Mouse (Mus musculus) neural tube, embryonic 12.5 days (tissue): ENCODE results near the gene 2310050C09Rik. TPM values are rescaled to one million over a fixed set of nuclear protein-coding genes. Genes with fewer than 3 reads are reported as not detected.

Source experiments
- ATAC-seq: fragments of 200-750 bp; cut with Nextera tagmentation; 2 replicates; pipeline ENCODE4 v1.8.0; 2017; ENCODE audit warnings: low read depth, mild to moderate bottlenecking, moderate TSS enrichment, moderate library complexity; ENCODE audit not compliant: low FRiP score
- H3K27ac ChIP-seq: fragments of 300-500 bp; sonication (generic); 2 replicates; pipeline ENCODE4 v1.5.1; 2016
- H3K27me3 ChIP-seq: fragments of 300-500 bp; sonication (generic); replicated peaks from 2 replicates; pipeline ENCODE4 v1.6.1; 2016; ENCODE audit warnings: mild to moderate bottlenecking
- H3K36me3 ChIP-seq: fragments of 300-500 bp; sonication (generic); 2 replicates; pipeline ENCODE4 v1.6.1; 2016; ENCODE audit warnings: mild to moderate bottlenecking
- H3K4me1 ChIP-seq: fragments of 300-500 bp; sonication (generic); 2 replicates; pipeline ENCODE4 v1.6.1; 2016
- H3K4me2 ChIP-seq: fragments of 300-500 bp; sonication (generic); replicated peaks from 2 replicates; pipeline ENCODE4 v1.6.1; 2016; ENCODE audit warnings: mild to moderate bottlenecking
- H3K4me3 ChIP-seq: fragments of 300-500 bp; sonication (generic); 2 replicates; pipeline ENCODE4 v1.5.1; 2016
- H3K9ac ChIP-seq: fragments of 300-500 bp; sonication (generic); 2 replicates; pipeline ENCODE4 v1.6.1; 2016; ENCODE audit warnings: mild to moderate bottlenecking
- H3K9me3 ChIP-seq: fragments of 300-500 bp; sonication (generic); 2 replicates; pipeline ENCODE4 v1.6.1; 2016; ENCODE audit warnings: mild to moderate bottlenecking
- WGBS: fragments of 180-500 bp; shearing (Covaris S2); methylation state at CpG from one replicate; pipeline ENCODE4 v1.1.7; 2016; 5-methylcytosine and 5-hydroxymethylcytosine counted together
- polyA plus RNA-seq: library from polyadenylated mRNA; unstranded; fragments of >200 nt; fragmentation: Nextera tagmentation; extraction: Ambion mirVana; gene quantifications from 2 replicates; pipeline ENCODE4 v1.2.1, GENCODE M21; 2016

Gene 2310050C09Rik
- not detected in 2 replicates for polyA plus RNA-seq

DNA sequence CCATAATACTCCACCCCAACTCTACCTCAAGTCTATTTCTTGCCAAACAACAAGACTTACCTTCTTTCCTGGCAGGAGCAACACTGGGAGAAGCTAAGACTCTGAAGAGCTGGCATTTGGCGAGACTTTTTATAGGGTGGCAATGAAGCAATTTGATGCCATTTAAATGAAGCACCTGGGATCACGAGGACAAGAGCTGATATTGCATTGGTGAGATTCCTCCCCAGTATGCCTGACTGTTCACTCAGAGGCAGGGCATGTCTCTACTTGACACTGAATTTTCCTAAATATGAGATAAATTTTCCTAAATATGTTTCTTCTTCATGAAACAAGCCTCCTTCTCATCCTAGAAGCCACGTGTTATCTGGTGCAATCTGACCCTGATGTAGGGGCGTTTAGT lies at the start of gene 2310050C09Rik:
Gene 2310050C09Rik, minus strand, starts transcription at position 101 of the 400 bp plus-strand sequence.
- Histone ChIP-seq H3K36me3 (no peaks in the 10 kb centered on the region), H3K9ac (no peak within 1 kb of the TSS), H3K4me1 (no peaks in the 10 kb centered on the region), H3K27me3 (no peaks in the 10 kb centered on the region), H3K9me3 (no peaks in the 10 kb centered on the region), H3K4me2 (no peak within 1 kb of the TSS), H3K4me3 (no peak within 1 kb of the TSS), H3K27ac (no peak within 1 kb of the TSS)
- no peak for ATAC-seq
- 75% methylated on average over 4 of the region's 4 CpGs for WGBS

GRCm38 (mm10) chr3:92907571-92907970 lies 37.6 kb upstream of the 2310050C09Rik start:
- no peaks in the 10 kb centered on the region for H3K4me1 ChIP-seq
- no peaks in the 10 kb centered on the region for H3K27me3 ChIP-seq
- no peak overlapping the region for H3K27ac ChIP-seq
- no peak overlapping the region for H3K9ac ChIP-seq
- H3K9me3 ChIP-seq = no peaks in the 10 kb centered on the region
- H3K4me2 ChIP-seq = no peak overlapping the region
- 30% methylated on average over 4 of the region's 4 CpGs for WGBS
- no peak overlapping the region for H3K4me3 ChIP-seq
- no peaks in the 10 kb centered on the region for H3K36me3 ChIP-seq
- peak; percentile 68; the same call in 1 of the 2 replicates for ATAC-seq

DNA sequence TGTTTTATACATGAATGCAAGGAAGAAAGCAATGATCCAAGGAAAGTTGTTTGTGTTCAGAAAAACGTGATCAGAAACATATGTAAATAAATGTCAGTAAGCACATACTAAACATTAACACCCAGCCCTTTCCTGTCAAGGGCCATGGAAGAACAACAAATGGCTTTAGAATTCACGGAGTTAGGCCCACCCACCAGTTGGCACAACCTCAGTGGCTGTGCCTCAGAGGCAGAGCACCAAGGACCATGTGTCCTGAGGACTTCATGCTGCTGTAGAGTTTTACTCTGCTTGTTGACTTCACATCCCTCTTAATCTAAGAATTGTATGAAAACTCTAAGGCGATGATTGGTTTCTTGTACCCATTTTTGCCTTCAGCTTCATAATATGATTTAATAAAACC lies 35.2 kb upstream of the 2310050C09Rik start:
- no peaks in the 10 kb centered on the region for H3K27me3 ChIP-seq
- H3K4me2 ChIP-seq = no peak overlapping the region
- H3K9me3 ChIP-seq = no peaks in the 10 kb centered on the region
- no peak overlapping the region for H3K9ac ChIP-seq
- H3K4me1 ChIP-seq = no peaks in the 10 kb centered on the region
- H3K36me3 ChIP-seq = no peaks in the 10 kb centered on the region
- H3K4me3 ChIP-seq = no peak overlapping the region
- no peak overlapping the region for H3K27ac ChIP-seq
- no peak for ATAC-seq
- 63% methylated on average over 3 of the region's 3 CpGs for WGBS

DNA sequence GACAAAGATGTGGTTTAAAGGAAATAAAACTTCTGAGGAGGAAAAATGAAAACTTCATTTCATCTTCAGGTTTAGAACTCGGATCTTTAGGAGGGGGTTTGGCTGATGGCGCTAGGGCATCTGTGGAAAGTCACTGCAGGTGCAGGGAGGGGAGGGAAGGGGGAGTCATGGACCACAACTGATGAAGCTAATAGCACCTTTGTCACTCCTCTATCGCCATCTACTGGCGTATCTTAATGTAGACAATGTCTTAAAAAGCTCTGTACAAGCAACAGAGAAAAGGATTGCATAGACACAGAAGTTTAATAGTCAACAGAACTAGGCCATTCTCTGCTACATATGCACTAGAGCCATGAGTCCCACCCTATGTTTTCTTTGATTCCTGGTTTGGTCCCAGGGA lies 33.6 kb upstream of the 2310050C09Rik start:
- no peak overlapping the region for H3K4me2 ChIP-seq
- H3K9ac ChIP-seq = no peak overlapping the region
- ATAC-seq = 0 out of 2 replicates have a peak, but pooled peaks have one; percentile 56
- 33% methylated on average over 4 of the region's 4 CpGs for WGBS
- H3K36me3 ChIP-seq = no peaks in the 10 kb centered on the region
- no peaks in the 10 kb centered on the region for H3K27me3 ChIP-seq
- no peak overlapping the region for H3K27ac ChIP-seq
- no peak overlapping the region for H3K4me3 ChIP-seq
- H3K4me1 ChIP-seq = no peaks in the 10 kb centered on the region
- H3K9me3 ChIP-seq = no peaks in the 10 kb centered on the region

DNA sequence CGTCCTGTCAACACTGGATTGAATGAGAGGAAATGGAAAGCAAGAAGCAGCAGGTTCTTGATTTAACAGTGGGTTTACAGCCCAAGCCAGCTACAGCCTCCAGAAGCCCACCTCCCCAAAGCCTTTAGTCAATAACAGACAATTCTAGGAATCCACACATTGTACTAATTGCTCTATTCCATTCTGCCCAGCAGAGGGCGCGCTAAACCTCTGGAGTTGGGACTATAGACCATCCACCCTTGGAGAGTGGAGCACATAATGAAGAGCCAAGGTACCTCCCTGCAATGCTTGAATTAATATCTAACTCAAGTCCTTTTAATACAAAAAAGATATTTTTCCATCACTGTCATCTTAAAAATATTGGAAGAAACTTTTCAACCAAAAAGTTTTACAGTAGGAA lies 33.0 kb upstream of the 2310050C09Rik start:
- Histone ChIP-seq H3K9me3 (no peaks in the 10 kb centered on the region), H3K36me3 (no peaks in the 10 kb centered on the region), H3K4me2 (no peak overlapping the region), H3K27ac (no peak overlapping the region), H3K9ac (no peak overlapping the region), H3K27me3 (no peaks in the 10 kb centered on the region), H3K4me1 (no peaks in the 10 kb centered on the region), H3K4me3 (no peak overlapping the region)
- no peak for ATAC-seq
- 30% methylated on average over 3 of the region's 3 CpGs for WGBS

DNA sequence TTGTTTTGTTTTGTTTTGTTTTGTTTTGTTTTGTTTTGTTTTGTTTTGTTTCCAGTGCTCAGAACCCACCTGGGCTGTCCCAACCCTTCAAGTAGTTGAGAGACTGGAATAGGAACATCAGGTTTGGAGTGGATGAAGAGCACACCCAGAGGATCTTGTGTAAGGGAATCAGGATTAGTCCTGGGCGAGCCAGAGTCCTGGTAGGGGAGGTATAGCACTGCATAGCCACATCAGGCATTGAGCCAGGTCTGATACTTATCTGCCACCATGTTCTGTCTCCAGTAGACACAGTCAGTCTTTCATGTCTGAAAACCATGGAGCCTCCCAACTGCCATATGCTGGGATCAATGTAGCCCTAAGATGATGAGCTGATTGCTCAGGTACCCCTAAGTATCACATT lies 24.5 kb upstream of the 2310050C09Rik start:
- no peaks in the 10 kb centered on the region for H3K9me3 ChIP-seq

DNA sequence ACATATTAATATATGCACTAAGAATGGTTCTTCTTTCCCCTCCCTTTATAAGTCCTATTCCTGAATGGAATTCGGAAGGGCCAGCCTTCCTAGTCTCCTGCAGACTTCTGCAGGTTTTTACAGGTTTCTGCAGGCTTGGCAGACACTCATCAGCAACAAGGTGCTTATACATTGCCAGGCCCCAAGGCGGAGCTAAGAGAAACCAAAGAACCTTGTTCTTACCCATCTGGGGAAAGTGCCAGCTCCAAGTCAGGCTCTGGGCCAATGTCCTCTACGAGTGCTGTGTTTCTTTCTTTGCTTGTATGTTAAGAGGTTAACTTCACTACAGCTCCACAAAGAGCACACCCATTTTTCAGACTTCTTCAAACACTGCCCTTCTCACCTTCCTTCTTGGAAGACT lies 24.0 kb upstream of the 2310050C09Rik start:
- WGBS = 76% methylated on average over 3 of the region's 3 CpGs
- no peaks in the 10 kb centered on the region for H3K4me1 ChIP-seq
- no peak overlapping the region for H3K27ac ChIP-seq
- H3K36me3 ChIP-seq = no peaks in the 10 kb centered on the region
- H3K4me3 ChIP-seq = no peak overlapping the region
- no peaks in the 10 kb centered on the region for H3K27me3 ChIP-seq
- no peaks in the 10 kb centered on the region for H3K9me3 ChIP-seq
- no peak overlapping the region for H3K9ac ChIP-seq
- ATAC-seq = no peak
- no peak overlapping the region for H3K4me2 ChIP-seq

More for the DNA sequence above, 24.5 kb upstream of the 2310050C09Rik start:
- H3K4me2 ChIP-seq = no peak overlapping the region
- no peak overlapping the region for H3K27ac ChIP-seq
- no peaks in the 10 kb centered on the region for H3K27me3 ChIP-seq
- no peak overlapping the region for H3K4me3 ChIP-seq
- 52% methylated on average over 1 of the region's 1 CpGs for WGBS
- no peak for ATAC-seq
- H3K9ac ChIP-seq = no peak overlapping the region
- no peaks in the 10 kb centered on the region for H3K4me1 ChIP-seq
- H3K36me3 ChIP-seq = no peaks in the 10 kb centered on the region

DNA sequence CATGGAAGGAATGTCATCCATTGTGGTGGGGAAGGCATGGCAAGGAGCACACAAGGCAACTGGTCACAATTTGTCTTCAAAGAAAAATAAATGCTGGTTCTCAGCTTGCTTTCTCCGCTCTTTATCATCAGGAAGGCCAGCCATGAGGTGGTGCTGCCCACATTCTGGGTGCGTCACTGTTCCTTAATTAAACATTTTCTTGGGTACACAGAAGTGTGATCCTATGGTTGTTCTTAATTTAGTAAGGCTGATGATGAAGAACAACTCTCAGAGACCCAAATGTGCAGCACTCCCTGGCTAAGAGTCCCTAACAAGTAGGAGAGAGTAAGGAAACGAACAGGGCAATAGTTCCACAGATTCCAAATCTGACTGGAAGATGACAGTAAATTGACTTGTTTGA lies 4.2 kb upstream of the 2310050C09Rik start:
- Histone ChIP-seq H3K9me3 (no peaks in the 10 kb centered on the region), H3K4me2 (no peak overlapping the region), H3K4me1 (no peaks in the 10 kb centered on the region), H3K27ac (no peak overlapping the region), H3K9ac (no peak overlapping the region), H3K36me3 (no peaks in the 10 kb centered on the region), H3K4me3 (no peak overlapping the region), H3K27me3 (no peaks in the 10 kb centered on the region)
- ATAC-seq = no peak
- WGBS = 88% methylated on average over 3 of the region's 3 CpGs

- H3K4me2 ChIP-seq = no peak within 1 kb of the TSS
- no peaks in the 10 kb centered on the region for H3K36me3 ChIP-seq
- no peak within 1 kb of the TSS for H3K9ac ChIP-seq
- H3K4me3 ChIP-seq = no peak within 1 kb of the TSS
- no peak within 1 kb of the TSS for H3K27ac ChIP-seq
- ATAC-seq = no peak
- H3K9me3 ChIP-seq = no peaks in the 10 kb centered on the region
- H3K27me3 ChIP-seq = no peaks in the 10 kb centered on the region
- no peaks in the 10 kb centered on the region for H3K4me1 ChIP-seq
- WGBS = 90% methylated on average over 3 of the region's 3 CpGs
Measured at GRCm38 (mm10) chr3:92851186-92851585, 18.8 kb downstream of the 2310050C09Rik start, which contains the start of gene Lce1l. Gene Lce1l, minus strand, starts transcription at chr3:92851286.

GRCm38 (mm10) chr3:92827108-92827507 lies 42.9 kb downstream of the 2310050C09Rik start, which contains the start of gene Kprp:
Gene Kprp, minus strand, starts transcription at chr3:92827247.
- H3K4me2 ChIP-seq = no peak within 1 kb of the TSS
- WGBS = 74% methylated on average over 1 of the region's 1 CpGs
- H3K4me1 ChIP-seq = no peaks in the 10 kb centered on the region
- ATAC-seq = no peak
- no peak within 1 kb of the TSS for H3K9ac ChIP-seq
- H3K27me3 ChIP-seq = no peaks in the 10 kb centered on the region
- no peaks in the 10 kb centered on the region for H3K36me3 ChIP-seq
- H3K4me3 ChIP-seq = no peak within 1 kb of the TSS
- H3K9me3 ChIP-seq = no peaks in the 10 kb centered on the region; the same call in 1 of the 2 replicates
- no peak within 1 kb of the TSS for H3K27ac ChIP-seq

DNA sequence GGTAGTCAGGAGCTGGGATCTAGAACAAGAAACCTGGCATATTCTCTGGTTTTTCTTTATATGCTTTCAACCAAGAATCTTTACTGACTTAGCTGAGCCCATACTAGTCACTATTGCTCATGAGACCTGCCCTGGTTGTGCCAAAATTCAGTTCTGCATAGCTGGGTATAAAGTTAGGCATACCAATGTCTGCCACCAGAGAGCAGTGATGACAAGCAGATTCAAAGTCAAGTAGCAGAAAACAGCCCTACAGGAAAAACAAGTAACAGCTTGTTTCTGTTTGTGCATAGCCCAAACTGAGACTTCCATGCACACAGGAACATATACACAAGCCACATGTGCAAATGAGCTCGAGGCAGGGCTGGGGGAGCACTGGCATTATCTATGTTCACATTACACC lies 44.2 kb downstream of the 2310050C09Rik start:
- WGBS = 34% methylated on average over 1 of the region's 1 CpGs
- ATAC-seq = no peak
- H3K27me3 ChIP-seq = no peaks in the 10 kb centered on the region
- no peaks in the 10 kb centered on the region for H3K4me1 ChIP-seq
- no peaks in the 10 kb centered on the region for H3K36me3 ChIP-seq
- H3K4me2 ChIP-seq = no peak overlapping the region
- no peak overlapping the region for H3K9ac ChIP-seq
- no peak overlapping the region for H3K27ac ChIP-seq
- H3K4me3 ChIP-seq = no peak overlapping the region
- H3K9me3 ChIP-seq = no peaks in the 10 kb centered on the region; the same call in 1 of the 2 replicates
